Mouse (Mus musculus): ENCODE data around the gene 1110002E22Rik. TPM values are rescaled to one million over a fixed set of nuclear protein-coding genes. Genes with fewer than 3 reads are reported as not detected.
A peak's percentile ranks its signal among the peaks of the same experiment; 100 is the strongest.

1110002E22Rik gene
- polyA plus RNA-seq, 1 experiment from 2014 or later: 0.21 TPM

GRCm38 (mm10) chr3:138033986-138034385, 30.9 kb upstream of the 1110002E22Rik start:
- H3K9me3 ChIP-seq (ENCODE audit: control insufficient read depth, low read length): no peaks in the 10 kb centered on the region
- no peak overlapping the region for H3K27ac ChIP-seq (ENCODE audit: low read depth, low read length)
- H3K27me3 ChIP-seq (ENCODE audit: control insufficient read depth, insufficient read depth, low read length): no peaks in the 10 kb centered on the region
- DNase-seq (ENCODE audit: low spot score) (no peak), ATAC-seq (ENCODE audit: insufficient read depth, low FRiP score, low TSS enrichment) (no peak)
- 85% methylated on average over 6 of the region's 6 CpGs for WGBS
- H3K36me3 ChIP-seq (ENCODE audit: control insufficient read depth, insufficient read depth, low read length): no peaks in the 10 kb centered on the region
- H3K4me2 ChIP-seq (ENCODE audit: low read depth): no peak overlapping the region
- no peaks in the 10 kb centered on the region for H3K4me1 ChIP-seq (ENCODE audit: control insufficient read depth, insufficient read depth, low read length)
- H3K4me3 ChIP-seq (ENCODE audit: low read depth, low read length): no peak overlapping the region
- H3K9ac ChIP-seq (ENCODE audit: low read length): no peak overlapping the region

GRCm38 (mm10) chr3:138040938-138041337, 23.9 kb upstream of the 1110002E22Rik start:
- no peak overlapping the region for H3K4me3 ChIP-seq (ENCODE audit: low read depth, low read length)
- peaks cover 3% of the 10 kb centered on the region; the same call in 1 of the 2 replicates for H3K4me1 ChIP-seq (ENCODE audit: control insufficient read depth, insufficient read depth, low read length)
- no peaks in the 10 kb centered on the region for H3K36me3 ChIP-seq (ENCODE audit: control insufficient read depth, insufficient read depth, low read length)
- no peak overlapping the region for H3K27ac ChIP-seq (ENCODE audit: low read depth, low read length)
- no peak overlapping the region for H3K9ac ChIP-seq (ENCODE audit: low read length)
- no peaks in the 10 kb centered on the region for H3K27me3 ChIP-seq (ENCODE audit: control insufficient read depth, insufficient read depth, low read length)
- no peak for DNase-seq (ENCODE audit: low spot score)
- H3K4me2 ChIP-seq (ENCODE audit: low read depth): no peak overlapping the region
- H3K9me3 ChIP-seq (ENCODE audit: control insufficient read depth, low read length): no peaks in the 10 kb centered on the region
- WGBS: 78% methylated on average over 2 of the region's 2 CpGs
- ATAC-seq (ENCODE audit: insufficient read depth, low FRiP score, low TSS enrichment): no peak

- DNase-seq (ENCODE audit: low spot score) (no peak), ATAC-seq (ENCODE audit: insufficient read depth, low FRiP score, low TSS enrichment) (0 out of 2 replicates have a peak, but pooled peaks have one; percentile 45)
- Histone ChIP-seq H3K4me3 (ENCODE audit: low read depth, low read length) (no peak overlapping the region), H3K9ac (ENCODE audit: low read length) (no peak overlapping the region), H3K4me2 (ENCODE audit: low read depth) (no peak overlapping the region), H3K4me1 (ENCODE audit: control insufficient read depth, insufficient read depth, low read length) (peaks cover 3% of the 10 kb centered on the region; the same call in 1 of the 2 replicates), H3K27ac (ENCODE audit: low read depth, low read length) (no peak overlapping the region), H3K9me3 (ENCODE audit: control insufficient read depth, low read length) (no peaks in the 10 kb centered on the region), H3K36me3 (ENCODE audit: control insufficient read depth, insufficient read depth, low read length) (no peaks in the 10 kb centered on the region), H3K27me3 (ENCODE audit: control insufficient read depth, insufficient read depth, low read length) (no peaks in the 10 kb centered on the region)
- WGBS: 57% methylated on average over 3 of the region's 3 CpGs
These were observed 23.1 kb upstream of the 1110002E22Rik start for GRCm38 (mm10) chr3:138041591-138042301.

- no peaks in the 10 kb centered on the region for H3K27me3 ChIP-seq (ENCODE audit: control insufficient read depth, insufficient read depth, low read length)
- ATAC-seq (ENCODE audit: insufficient read depth, low FRiP score, low TSS enrichment): no peak
- DNase-seq (ENCODE audit: low spot score): no peak
- no peak overlapping the region for H3K9ac ChIP-seq (ENCODE audit: low read length)
- H3K36me3 ChIP-seq (ENCODE audit: control insufficient read depth, insufficient read depth, low read length): no peaks in the 10 kb centered on the region
- WGBS: 82% methylated on average over 7 of the region's 7 CpGs
- no peak overlapping the region for H3K4me2 ChIP-seq (ENCODE audit: low read depth)
- H3K27ac ChIP-seq (ENCODE audit: low read depth, low read length): no peak overlapping the region
- no peaks in the 10 kb centered on the region for H3K9me3 ChIP-seq (ENCODE audit: control insufficient read depth, low read length)
- H3K4me1 ChIP-seq (ENCODE audit: control insufficient read depth, insufficient read depth, low read length): peaks cover 3% of the 10 kb centered on the region; the same call in 1 of the 2 replicates
- no peak overlapping the region for H3K4me3 ChIP-seq (ENCODE audit: low read depth, low read length)
These were observed 21.5 kb upstream of the 1110002E22Rik start for GRCm38 (mm10) chr3:138043316-138043715.

- no peak overlapping the region for H3K4me3 ChIP-seq (ENCODE audit: low read depth, low read length)
- ATAC-seq (ENCODE audit: insufficient read depth, low FRiP score, low TSS enrichment) (no peak), DNase-seq (ENCODE audit: low spot score) (no peak)
- no peak overlapping the region for H3K4me2 ChIP-seq (ENCODE audit: low read depth)
- no peak overlapping the region for H3K27ac ChIP-seq (ENCODE audit: low read depth, low read length)
- H3K9me3 ChIP-seq (ENCODE audit: control insufficient read depth, low read length): no peaks in the 10 kb centered on the region
- no peaks in the 10 kb centered on the region for H3K36me3 ChIP-seq (ENCODE audit: control insufficient read depth, insufficient read depth, low read length)
- no peaks in the 10 kb centered on the region for H3K27me3 ChIP-seq (ENCODE audit: control insufficient read depth, insufficient read depth, low read length)
- no peaks in the 10 kb centered on the region for H3K4me1 ChIP-seq (ENCODE audit: control insufficient read depth, insufficient read depth, low read length)
- 85% methylated on average over 6 of the region's 6 CpGs for WGBS
- H3K9ac ChIP-seq (ENCODE audit: low read length): no peak overlapping the region
These were observed 15.3 kb upstream of the 1110002E22Rik start for GRCm38 (mm10) chr3:138049555-138049954.

GRCm38 (mm10) chr3:138050772-138051171, 14.1 kb upstream of the 1110002E22Rik start:
- H3K9me3 ChIP-seq (ENCODE audit: control insufficient read depth, low read length): no peaks in the 10 kb centered on the region
- H3K27ac ChIP-seq (ENCODE audit: low read depth, low read length): no peak overlapping the region
- DNase-seq (ENCODE audit: low spot score) (no peak), ATAC-seq (ENCODE audit: insufficient read depth, low FRiP score, low TSS enrichment) (no peak)
- no peaks in the 10 kb centered on the region for H3K36me3 ChIP-seq (ENCODE audit: control insufficient read depth, insufficient read depth, low read length)
- H3K4me1 ChIP-seq (ENCODE audit: control insufficient read depth, insufficient read depth, low read length): no peaks in the 10 kb centered on the region
- no peak overlapping the region for H3K9ac ChIP-seq (ENCODE audit: low read length)
- H3K4me3 ChIP-seq (ENCODE audit: low read depth, low read length): no peak overlapping the region
- no peaks in the 10 kb centered on the region for H3K27me3 ChIP-seq (ENCODE audit: control insufficient read depth, insufficient read depth, low read length)
- WGBS: 47% methylated on average over 11 of the region's 11 CpGs
- no peak overlapping the region for H3K4me2 ChIP-seq (ENCODE audit: low read depth)

- no peak for DNase-seq (ENCODE audit: low spot score)
- ATAC-seq (ENCODE audit: insufficient read depth, low FRiP score, low TSS enrichment): no peak
- H3K4me2 ChIP-seq (ENCODE audit: low read depth): no peak overlapping the region
- no peaks in the 10 kb centered on the region for H3K9me3 ChIP-seq (ENCODE audit: control insufficient read depth, low read length)
- no peak overlapping the region for H3K9ac ChIP-seq (ENCODE audit: low read length)
- WGBS: 84% methylated on average over 3 of the region's 3 CpGs
- H3K27me3 ChIP-seq (ENCODE audit: control insufficient read depth, insufficient read depth, low read length): no peaks in the 10 kb centered on the region
- no peak overlapping the region for H3K27ac ChIP-seq (ENCODE audit: low read depth, low read length)
- no peaks in the 10 kb centered on the region for H3K4me1 ChIP-seq (ENCODE audit: control insufficient read depth, insufficient read depth, low read length)
- no peak overlapping the region for H3K4me3 ChIP-seq (ENCODE audit: low read depth, low read length)
- H3K36me3 ChIP-seq (ENCODE audit: control insufficient read depth, insufficient read depth, low read length): no peaks in the 10 kb centered on the region
These were observed 13.4 kb upstream of the 1110002E22Rik start for GRCm38 (mm10) chr3:138051431-138051830.

- H3K27ac ChIP-seq (ENCODE audit: low read depth, low read length): no peak overlapping the region
- no peaks in the 10 kb centered on the region for H3K9me3 ChIP-seq (ENCODE audit: control insufficient read depth, low read length)
- no peak overlapping the region for H3K4me2 ChIP-seq (ENCODE audit: low read depth)
- no peaks in the 10 kb centered on the region for H3K27me3 ChIP-seq (ENCODE audit: control insufficient read depth, insufficient read depth, low read length)
- 39% methylated on average over 4 of the region's 4 CpGs for WGBS
- no peak overlapping the region for H3K9ac ChIP-seq (ENCODE audit: low read length)
- DNase-seq (ENCODE audit: low spot score) (no peak), ATAC-seq (ENCODE audit: insufficient read depth, low FRiP score, low TSS enrichment) (no peak)
- H3K36me3 ChIP-seq (ENCODE audit: control insufficient read depth, insufficient read depth, low read length): no peaks in the 10 kb centered on the region
- no peaks in the 10 kb centered on the region for H3K4me1 ChIP-seq (ENCODE audit: control insufficient read depth, insufficient read depth, low read length)
- no peak overlapping the region for H3K4me3 ChIP-seq (ENCODE audit: low read depth, low read length)
These were observed 10.9 kb upstream of the 1110002E22Rik start for GRCm38 (mm10) chr3:138053969-138054368.

- Histone ChIP-seq H3K9ac (ENCODE audit: low read length) (no peak overlapping the region), H3K4me3 (ENCODE audit: low read depth, low read length) (no peak overlapping the region), H3K27me3 (ENCODE audit: control insufficient read depth, insufficient read depth, low read length) (no peaks in the 10 kb centered on the region), H3K27ac (ENCODE audit: low read depth, low read length) (no peak overlapping the region), H3K4me2 (ENCODE audit: low read depth) (no peak overlapping the region), H3K9me3 (ENCODE audit: control insufficient read depth, low read length) (no peaks in the 10 kb centered on the region), H3K36me3 (ENCODE audit: control insufficient read depth, insufficient read depth, low read length) (no peaks in the 10 kb centered on the region), H3K4me1 (ENCODE audit: control insufficient read depth, insufficient read depth, low read length) (no peaks in the 10 kb centered on the region)
- DNase-seq (ENCODE audit: low spot score) (no peak), ATAC-seq (ENCODE audit: insufficient read depth, low FRiP score, low TSS enrichment) (no peak)
- WGBS: 77% methylated on average over 7 of the region's 7 CpGs
These were observed 7.9 kb upstream of the 1110002E22Rik start for GRCm38 (mm10) chr3:138056976-138057375.

Measured in neural tube, embryonic 11.5 days (tissue).